Mouse (Mus musculus): ENCODE data around the gene Celf5. TPM values are rescaled to one million over a fixed set of nuclear protein-coding genes. Genes with fewer than 3 reads are reported as not detected.

Gene Celf5
- polyA plus RNA-seq, 1 experiment from 2014 or later, result 1.7 TPM

DNA sequence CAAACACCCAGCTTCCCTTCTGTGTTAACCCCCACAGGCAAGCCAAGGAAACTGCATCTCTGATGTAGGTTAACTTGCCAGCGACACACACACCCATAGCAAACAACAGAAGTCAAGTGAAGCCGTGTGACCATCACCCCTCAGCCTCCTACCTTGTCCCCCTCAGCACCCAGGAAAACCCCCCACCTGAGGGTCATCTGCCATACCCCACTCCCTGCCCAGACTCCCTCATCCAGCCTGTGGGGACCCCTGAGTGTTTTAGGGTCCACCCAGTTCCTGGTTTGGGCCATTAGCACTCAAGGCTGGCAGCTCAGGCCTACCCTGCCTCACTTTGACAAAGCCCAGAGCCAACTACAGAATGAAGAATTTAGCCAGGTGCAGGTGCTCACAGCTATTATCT is 16.4 kb downstream of the Celf5 start:
- H3K4me2 ChIP-seq (replicated peaks), result no peak overlapping the region
- 71% methylated on average over 2 of the region's 2 CpGs for WGBS
- peaks cover 7% of the 10 kb centered on the region; the same call in 1 of the 2 replicates for H3K4me1 ChIP-seq (replicated peaks)
- peaks cover 72% of the 10 kb centered on the region for H3K27me3 ChIP-seq (replicated peaks)
- H3K27ac ChIP-seq, result no peak overlapping the region
- H3K36me3 ChIP-seq, result no peaks in the 10 kb centered on the region
- H3K4me3 ChIP-seq (replicated peaks), result no peak overlapping the region
- H3K9me3 ChIP-seq, result no peaks in the 10 kb centered on the region
- no peak overlapping the region for H3K9ac ChIP-seq
- no peak for ATAC-seq

- WGBS, result 0% methylated on average over 5 of the region's 5 CpGs
- H3K27me3 ChIP-seq (replicated peaks), result peaks cover 74% of the 10 kb centered on the region
- no peak overlapping the region for H3K9ac ChIP-seq
Observed at GRCm38 (mm10) chr10:81465265-81465645, 17.3 kb downstream of the Celf5 start.

DNA sequence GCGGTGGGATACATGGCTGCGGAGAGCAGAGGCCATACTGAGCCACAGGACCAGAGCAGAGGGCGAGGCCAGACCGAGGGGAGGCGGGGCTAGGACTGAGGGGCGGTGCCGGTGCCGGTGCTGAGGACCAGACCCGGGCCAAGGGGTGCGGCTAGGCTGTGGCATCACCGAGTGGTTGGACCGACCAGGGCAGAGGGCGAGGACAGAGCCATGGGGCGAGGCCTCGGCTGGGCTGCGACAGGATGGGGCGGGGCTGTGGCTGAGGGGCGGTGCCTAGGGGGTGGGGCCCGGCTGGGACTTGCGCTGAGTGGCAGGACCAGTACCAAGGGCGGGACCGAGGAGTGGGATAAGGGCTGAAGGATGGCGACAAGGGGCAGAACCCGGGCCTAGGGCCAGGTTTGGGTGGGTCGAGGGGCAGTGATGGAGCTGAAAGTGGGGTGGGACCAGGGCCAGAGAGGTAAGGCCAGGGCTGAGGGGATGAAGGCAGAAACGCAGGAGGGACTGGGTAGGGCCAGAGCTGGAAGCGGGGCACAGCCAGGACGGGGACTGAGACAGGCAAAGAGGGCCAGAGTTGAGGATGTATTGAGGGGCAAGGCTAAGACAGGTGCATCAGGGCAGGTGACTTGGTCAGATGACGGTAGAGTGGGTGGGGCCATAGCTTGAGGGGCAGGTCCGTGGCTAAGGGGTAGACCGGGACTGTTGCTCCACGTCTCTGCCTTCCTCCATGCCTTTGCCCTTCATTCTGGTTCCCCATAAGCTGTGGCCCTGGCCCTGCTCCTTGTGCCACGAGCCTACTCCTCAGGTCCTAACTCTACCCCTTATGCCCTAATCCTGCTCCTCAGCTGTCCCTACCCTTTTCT is 17.9 kb downstream of the Celf5 start:
- Histone ChIP-seq H3K9me3 (no peaks in the 10 kb centered on the region), H3K9ac (no peak overlapping the region), H3K4me1 (replicated peaks) (peaks cover 7% of the 10 kb centered on the region; the same call in 1 of the 2 replicates), H3K27me3 (replicated peaks) (peaks cover 80% of the 10 kb centered on the region), H3K4me2 (replicated peaks) (peak overlapping the region; percentile 59), H3K4me3 (replicated peaks) (peak overlapping the region; percentile 32), H3K27ac (no peak overlapping the region), H3K36me3 (no peaks in the 10 kb centered on the region)
- WGBS, result 3% methylated on average over 33 of the region's 33 CpGs
- peak; percentile 89 for ATAC-seq

More at GRCm38 (mm10) chr10:81465265-81465645, 17.3 kb downstream of the Celf5 start:
- Histone ChIP-seq H3K4me2 (replicated peaks) (peak overlapping the region; percentile 59), H3K4me3 (replicated peaks) (no peak overlapping the region), H3K27ac (no peak overlapping the region), H3K9me3 (no peaks in the 10 kb centered on the region), H3K4me1 (replicated peaks) (peaks cover 7% of the 10 kb centered on the region; the same call in 1 of the 2 replicates), H3K36me3 (no peaks in the 10 kb centered on the region)
- peak; percentile 72 for ATAC-seq

- H3K4me2 ChIP-seq (replicated peaks), result no peak overlapping the region
- H3K4me3 ChIP-seq (replicated peaks), result no peak overlapping the region
- no peaks in the 10 kb centered on the region for H3K36me3 ChIP-seq
- 65% methylated on average over 4 of the region's 4 CpGs for WGBS
- no peak overlapping the region for H3K27ac ChIP-seq
- H3K9me3 ChIP-seq, result no peaks in the 10 kb centered on the region
- no peak for ATAC-seq
- peaks cover 83% of the 10 kb centered on the region for H3K27me3 ChIP-seq (replicated peaks)
- H3K4me1 ChIP-seq (replicated peaks), result peaks cover 7% of the 10 kb centered on the region; the same call in 1 of the 2 replicates
- H3K9ac ChIP-seq, result no peak overlapping the region
Observed at GRCm38 (mm10) chr10:81463531-81463930, 19.0 kb downstream of the Celf5 start.

- Histone ChIP-seq H3K9me3 (no peaks in the 10 kb centered on the region), H3K4me2 (replicated peaks) (no peak overlapping the region), H3K4me1 (replicated peaks) (peaks cover 7% of the 10 kb centered on the region; the same call in 1 of the 2 replicates), H3K9ac (no peak overlapping the region), H3K27ac (no peak overlapping the region), H3K36me3 (no peaks in the 10 kb centered on the region), H3K27me3 (replicated peaks) (peaks cover 86% of the 10 kb centered on the region), H3K4me3 (replicated peaks) (no peak overlapping the region)
- no peak for ATAC-seq
- 80% methylated on average over 7 of the region's 7 CpGs for WGBS
Observed at GRCm38 (mm10) chr10:81462917-81463316, 19.6 kb downstream of the Celf5 start.

GRCm38 (mm10) chr10:81462415-81462804 is 20.1 kb downstream of the Celf5 start:
- peak overlapping the region; percentile 52 for H3K4me2 ChIP-seq (replicated peaks)
- peaks cover 86% of the 10 kb centered on the region for H3K27me3 ChIP-seq (replicated peaks)

GRCm38 (mm10) chr10:81461673-81462414 is 20.7 kb downstream of the Celf5 start:
- Histone ChIP-seq H3K9ac (no peak overlapping the region), H3K36me3 (no peaks in the 10 kb centered on the region), H3K27me3 (replicated peaks) (peaks cover 85% of the 10 kb centered on the region), H3K4me1 (replicated peaks) (peaks cover 7% of the 10 kb centered on the region; the same call in 1 of the 2 replicates), H3K4me3 (replicated peaks) (no peak overlapping the region), H3K4me2 (replicated peaks) (peak overlapping the region; percentile 52), H3K9me3 (no peaks in the 10 kb centered on the region), H3K27ac (no peak overlapping the region)
- no peak for ATAC-seq
- WGBS, result 6% methylated on average over 16 of the region's 16 CpGs

More at GRCm38 (mm10) chr10:81462415-81462804, 20.1 kb downstream of the Celf5 start:
- Histone ChIP-seq H3K9me3 (no peaks in the 10 kb centered on the region), H3K36me3 (no peaks in the 10 kb centered on the region), H3K4me3 (replicated peaks) (no peak overlapping the region), H3K9ac (no peak overlapping the region), H3K27ac (no peak overlapping the region), H3K4me1 (replicated peaks) (peaks cover 7% of the 10 kb centered on the region; the same call in 1 of the 2 replicates)
- no peak for ATAC-seq
- 30% methylated on average over 7 of the region's 7 CpGs for WGBS

DNA sequence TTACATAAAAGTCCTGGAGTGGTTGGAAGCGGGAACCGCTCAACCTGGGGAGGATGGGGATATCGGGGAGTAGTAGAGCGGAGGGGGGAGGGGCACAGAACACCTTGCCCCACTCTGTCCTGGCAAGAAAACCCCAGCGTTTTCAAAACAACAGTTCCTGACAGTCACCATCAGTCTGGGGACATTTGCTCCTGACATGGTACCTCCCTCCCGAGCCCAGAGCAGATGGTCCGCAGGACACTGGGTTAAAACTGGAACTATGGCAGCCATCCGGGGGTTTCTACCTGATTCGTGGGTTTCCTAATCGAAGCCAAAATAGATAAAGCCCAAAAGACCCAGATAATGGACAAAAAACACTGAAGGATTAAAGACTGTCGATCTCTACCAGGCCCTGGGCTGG is 21.6 kb downstream of the Celf5 start:
- Histone ChIP-seq H3K9me3 (no peaks in the 10 kb centered on the region), H3K27ac (no peak overlapping the region), H3K36me3 (no peaks in the 10 kb centered on the region), H3K9ac (no peak overlapping the region), H3K4me3 (replicated peaks) (no peak overlapping the region), H3K27me3 (replicated peaks) (peaks cover 87% of the 10 kb centered on the region), H3K4me2 (replicated peaks) (no peak overlapping the region), H3K4me1 (replicated peaks) (peaks cover 7% of the 10 kb centered on the region; the same call in 1 of the 2 replicates)
- ATAC-seq, result no peak
- WGBS, result 39% methylated on average over 11 of the region's 11 CpGs

- 27% methylated on average over 20 of the region's 20 CpGs for WGBS
- ATAC-seq, result no peak
- no peak overlapping the region for H3K9ac ChIP-seq
Observed at GRCm38 (mm10) chr10:81460471-81460870, 22.0 kb downstream of the Celf5 start.

DNA sequence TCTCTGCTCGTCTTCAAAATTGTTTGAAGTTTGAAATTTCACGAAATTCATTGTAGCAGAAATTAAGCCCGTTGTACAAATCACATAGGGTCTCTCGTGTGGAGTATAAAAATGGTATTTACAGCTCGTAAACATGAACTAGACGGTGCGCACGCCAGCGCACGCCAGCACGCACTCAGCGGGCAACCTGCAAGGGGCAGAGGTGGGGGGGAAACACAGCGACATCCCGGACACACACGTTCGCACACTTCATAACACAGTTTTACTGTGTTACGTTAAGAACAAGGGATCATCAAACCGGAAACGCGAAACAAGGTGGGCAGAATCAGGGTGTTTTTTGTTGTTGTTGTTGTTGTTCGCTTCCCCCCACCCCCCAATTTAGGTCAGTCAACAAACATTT is 23.1 kb downstream of the Celf5 start:
- H3K27ac ChIP-seq, result no peak overlapping the region
- H3K36me3 ChIP-seq, result no peaks in the 10 kb centered on the region
- H3K4me2 ChIP-seq (replicated peaks), result no peak overlapping the region
- H3K9me3 ChIP-seq, result no peaks in the 10 kb centered on the region
- H3K27me3 ChIP-seq (replicated peaks), result peaks cover 88% of the 10 kb centered on the region
- no peak overlapping the region for H3K4me3 ChIP-seq (replicated peaks)
- no peak overlapping the region for H3K9ac ChIP-seq
- H3K4me1 ChIP-seq (replicated peaks), result peaks cover 3% of the 10 kb centered on the region; the same call in 1 of the 2 replicates
- WGBS, result 66% methylated on average over 21 of the region's 21 CpGs
- ATAC-seq, result no peak

More at GRCm38 (mm10) chr10:81460471-81460870, 22.0 kb downstream of the Celf5 start:
- H3K27ac ChIP-seq, result no peak overlapping the region
- H3K4me1 ChIP-seq (replicated peaks), result peaks cover 5% of the 10 kb centered on the region; the same call in 1 of the 2 replicates
- H3K27me3 ChIP-seq (replicated peaks), result peaks cover 87% of the 10 kb centered on the region
- no peaks in the 10 kb centered on the region for H3K36me3 ChIP-seq
- H3K4me2 ChIP-seq (replicated peaks), result no peak overlapping the region
- no peak overlapping the region for H3K4me3 ChIP-seq (replicated peaks)
- no peaks in the 10 kb centered on the region for H3K9me3 ChIP-seq

GRCm38 (mm10) chr10:81458267-81458666 is 24.2 kb downstream of the Celf5 start:
- Histone ChIP-seq H3K4me2 (replicated peaks) (no peak overlapping the region), H3K4me3 (replicated peaks) (no peak overlapping the region), H3K36me3 (no peaks in the 10 kb centered on the region), H3K9ac (no peak overlapping the region), H3K9me3 (no peaks in the 10 kb centered on the region), H3K4me1 (replicated peaks) (no peaks in the 10 kb centered on the region; the same call in 1 of the 2 replicates), H3K27ac (no peak overlapping the region), H3K27me3 (replicated peaks) (peaks cover 87% of the 10 kb centered on the region)
- ATAC-seq, result no peak
- 76% methylated on average over 6 of the region's 6 CpGs for WGBS

DNA sequence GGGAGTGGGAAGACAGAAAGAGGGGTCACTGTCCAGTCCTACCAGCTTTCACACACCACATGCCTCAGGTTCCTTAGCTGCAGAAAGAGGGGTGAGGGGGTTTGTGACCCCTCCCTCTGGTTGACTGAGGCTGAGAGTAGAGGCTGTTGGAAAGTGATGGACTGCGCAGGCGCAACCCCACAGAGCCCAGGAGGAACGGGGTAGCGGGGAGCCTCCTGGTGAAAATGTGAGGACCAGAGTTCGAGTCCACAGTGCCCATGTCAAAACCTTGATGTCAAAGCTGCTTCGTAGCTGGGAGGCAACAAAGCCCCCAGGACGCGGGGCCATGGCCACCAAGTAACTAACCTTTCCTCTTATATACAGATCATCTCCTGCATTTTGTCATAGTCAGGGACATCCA is 24.9 kb downstream of the Celf5 start:
- peaks cover 87% of the 10 kb centered on the region for H3K27me3 ChIP-seq (replicated peaks)
- H3K4me3 ChIP-seq (replicated peaks), result no peak overlapping the region
- 86% methylated on average over 8 of the region's 8 CpGs for WGBS
- no peak overlapping the region for H3K27ac ChIP-seq
- no peaks in the 10 kb centered on the region for H3K9me3 ChIP-seq
- ATAC-seq, result no peak
- H3K9ac ChIP-seq, result no peak overlapping the region
- peaks cover 2% of the 10 kb centered on the region; the same call in 1 of the 2 replicates for H3K4me1 ChIP-seq (replicated peaks)
- no peaks in the 10 kb centered on the region for H3K36me3 ChIP-seq
- no peak overlapping the region for H3K4me2 ChIP-seq (replicated peaks)
